Mouse (Mus musculus): ENCODE data around the gene Evi5.
A peak's percentile ranks its signal among the peaks of the same experiment; 100 is the strongest.
"Not testable (repeated sequence)": the region's sequence is repeated elsewhere in the genome, so short reads cannot be mapped to it uniquely, and the experiment has no call there.

The Evi5 gene

DNA sequence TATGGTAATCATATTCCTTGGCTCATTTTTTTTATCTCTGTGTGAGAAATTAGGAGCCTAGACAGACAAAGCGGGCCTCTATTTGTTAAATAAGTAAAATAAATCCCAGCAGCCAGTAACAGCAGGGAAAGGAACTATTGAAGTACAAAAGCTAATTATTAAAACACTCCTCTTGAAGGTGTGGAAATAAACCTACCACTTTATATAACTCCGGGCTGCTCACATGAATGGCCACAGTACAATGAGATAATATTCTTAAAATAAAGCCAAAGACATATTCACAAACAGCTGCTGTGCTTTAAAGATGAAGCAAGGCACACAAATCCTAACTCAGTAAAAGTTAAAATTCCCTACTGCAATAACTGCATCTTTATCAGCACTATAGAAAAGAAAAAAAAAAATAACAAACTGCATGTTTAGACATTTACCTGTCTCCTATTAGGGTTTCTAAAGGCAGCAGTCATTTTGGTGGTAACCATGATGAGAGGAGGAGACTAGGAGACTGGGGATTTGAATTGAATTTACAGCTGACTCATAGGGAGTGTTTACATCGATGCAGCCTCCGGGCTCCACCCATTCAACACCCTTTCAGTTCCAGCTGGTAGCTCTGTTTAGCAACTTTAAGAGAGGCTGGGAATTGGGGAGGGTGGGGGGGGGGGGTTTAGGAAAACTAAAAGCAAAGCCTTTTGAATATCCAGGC is at the start of gene Evi5:
Gene Evi5 (minus strand): TSS at position 547 of the 700 bp plus-strand sequence.
- DNase-seq (ENCODE audit: extremely low spot score, low spot score) = no peak

DNA sequence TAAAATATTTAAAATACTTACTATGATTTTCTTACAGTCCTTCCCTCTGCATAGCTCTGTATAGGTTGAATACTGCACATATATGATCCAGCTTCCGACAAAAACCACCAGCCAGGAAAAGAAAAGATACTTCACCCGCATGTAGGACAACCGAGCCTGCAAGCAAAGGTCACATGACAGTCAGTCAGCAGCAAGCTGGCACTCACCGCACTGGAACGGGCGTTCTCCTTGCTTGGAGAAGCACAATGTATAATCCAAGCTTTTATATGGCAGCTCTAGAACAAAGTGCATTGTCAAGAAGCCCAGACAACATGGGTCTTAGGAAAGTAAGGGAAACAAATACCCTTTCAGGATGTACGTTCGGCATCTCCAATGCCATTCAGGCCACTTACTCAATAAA is 49.7 kb upstream of the Evi5 start:
- DNase-seq (ENCODE audit: extremely low spot score, low spot score) = no peak

DNA sequence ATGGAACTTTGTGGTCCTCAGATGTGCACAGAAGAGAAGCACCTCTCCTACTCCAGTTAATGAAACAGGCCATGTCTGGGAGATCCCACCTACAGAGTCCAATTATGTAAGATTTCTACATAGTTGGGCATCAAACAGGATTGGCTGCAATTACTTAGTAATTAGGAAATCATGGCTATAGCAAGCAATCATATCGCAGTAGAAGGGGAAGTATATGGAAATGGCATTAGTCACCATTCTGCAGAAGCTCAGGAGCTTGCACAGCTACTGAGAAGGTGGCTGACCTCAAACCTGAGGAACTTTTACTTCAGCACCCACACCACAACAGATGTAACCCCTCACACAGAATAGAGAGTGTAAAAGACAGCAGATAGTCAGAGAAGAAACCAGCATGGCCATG is 47.9 kb upstream of the Evi5 start:
- DNase-seq (ENCODE audit: extremely low spot score, low spot score) = no peak

DNA sequence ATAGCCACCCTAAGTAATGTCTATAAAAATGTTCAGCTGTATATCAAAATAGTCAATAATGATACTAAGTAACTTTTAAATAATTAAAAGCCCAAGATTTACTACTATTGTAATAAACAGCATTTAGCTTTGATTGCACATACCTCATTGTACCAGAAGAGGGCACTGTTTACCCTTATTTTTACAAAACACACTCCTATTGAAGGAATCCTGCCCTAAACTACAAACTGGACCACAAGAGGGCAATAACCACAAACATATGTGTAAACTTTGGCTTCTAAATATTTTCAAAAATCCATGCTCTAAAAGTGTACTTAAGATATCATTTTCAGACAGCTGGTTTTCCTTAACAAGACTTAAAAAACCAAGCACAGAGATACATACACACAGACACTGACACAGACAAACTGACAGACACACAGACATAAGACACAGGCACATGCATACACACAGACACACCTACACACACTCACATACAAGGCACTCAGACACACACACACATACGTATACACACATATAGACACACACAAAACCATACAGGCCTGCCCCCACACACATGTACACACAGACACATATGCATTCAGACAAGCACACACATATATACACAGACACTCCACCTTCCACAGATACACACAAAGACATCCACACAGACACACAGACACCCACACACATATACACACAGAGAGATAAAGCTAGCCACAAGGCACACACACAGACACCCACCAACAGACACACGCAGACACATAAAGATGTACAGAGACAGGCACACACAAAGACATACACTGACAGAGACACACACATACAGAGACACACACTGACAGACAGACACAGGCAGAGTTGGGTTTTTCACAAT is 46.7 kb upstream of the Evi5 start:
- DNase-seq (ENCODE audit: extremely low spot score, low spot score) = no peak

DNA sequence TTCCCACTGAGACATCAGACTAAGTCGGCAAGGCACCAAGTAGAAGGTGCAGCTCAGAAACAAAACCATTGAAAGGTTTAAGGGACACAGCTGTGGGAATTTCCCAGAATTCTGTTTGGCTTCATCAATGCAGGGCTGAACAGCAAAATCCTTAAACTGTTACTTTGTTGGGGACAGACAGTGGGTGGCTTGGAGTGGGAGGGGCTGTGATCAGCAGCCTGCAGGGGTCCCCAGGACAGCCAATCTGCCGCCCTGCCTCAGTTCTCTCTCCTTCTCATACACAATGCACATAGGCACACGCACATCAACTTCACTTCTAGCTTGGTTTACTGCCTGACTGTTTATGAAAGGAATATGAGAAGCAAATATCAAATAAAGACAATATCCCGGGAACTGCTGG is 40.4 kb upstream of the Evi5 start:
- no peak for DNase-seq (ENCODE audit: extremely low spot score, low spot score)

DNA sequence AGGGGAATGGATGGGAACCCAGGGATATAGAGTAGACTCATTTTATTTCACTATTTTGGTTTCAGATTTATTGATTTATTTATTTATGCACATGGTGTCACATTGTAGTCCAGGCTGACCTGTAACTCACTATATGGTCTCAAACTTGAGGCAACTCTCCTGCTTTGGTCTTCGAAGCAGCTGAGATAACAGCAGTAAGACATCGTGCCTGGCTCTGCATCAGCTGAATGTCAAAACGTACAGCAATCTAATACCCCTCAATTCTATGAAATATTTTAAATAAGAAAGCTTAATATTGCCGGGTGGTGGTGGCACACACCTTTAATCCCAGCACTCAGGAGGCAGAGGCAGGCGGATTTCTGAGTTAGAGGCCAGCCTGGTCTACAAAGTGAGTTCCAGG is 36.1 kb upstream of the Evi5 start:
- no peak for DNase-seq (ENCODE audit: extremely low spot score, low spot score)

DNA sequence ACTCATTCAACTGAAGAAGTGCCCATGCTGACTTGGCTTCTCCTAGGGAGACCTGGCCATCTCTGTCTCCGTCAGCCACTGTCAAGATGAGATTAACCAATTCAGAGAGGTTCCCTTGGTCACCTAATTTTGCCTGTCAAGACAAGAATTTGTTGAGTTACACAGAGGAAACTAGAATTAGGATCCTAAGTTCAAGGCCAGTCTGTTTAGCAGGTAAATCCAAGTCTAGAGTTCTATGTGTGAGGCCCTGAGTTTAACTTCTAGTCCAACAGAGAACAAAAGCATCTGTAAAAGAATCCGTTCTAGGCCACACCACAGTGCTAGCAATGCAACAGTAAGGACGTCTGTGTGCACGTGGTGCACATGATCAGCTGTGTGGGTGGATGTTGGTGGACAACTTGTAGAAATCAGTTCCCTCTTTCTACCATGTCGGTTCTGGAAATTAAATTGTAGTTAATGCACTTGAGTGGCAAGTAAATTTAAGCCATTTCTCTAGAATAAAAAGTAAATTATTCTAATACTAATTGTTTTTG is 35.2 kb upstream of the Evi5 start:
- DNase-seq (ENCODE audit: extremely low spot score, low spot score) = no peak

DNA sequence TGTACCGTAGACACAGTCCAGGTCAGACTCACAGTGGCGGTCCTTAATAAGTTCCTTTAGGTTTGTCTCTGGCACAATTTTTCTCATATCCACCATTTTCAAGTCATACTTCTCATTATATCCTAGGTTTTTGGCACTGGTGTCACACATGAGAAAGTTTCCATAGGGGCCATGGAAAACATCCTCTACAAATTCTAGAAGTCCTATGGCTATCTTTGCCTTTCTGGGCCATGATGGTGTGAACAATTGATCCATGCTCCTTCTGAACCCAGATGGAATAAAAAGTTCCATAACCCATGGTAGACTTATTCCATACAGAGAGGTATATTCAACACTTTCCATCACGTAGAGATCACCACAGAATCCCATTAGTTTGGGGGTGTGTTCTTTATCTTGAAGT is 34.8 kb upstream of the Evi5 start:
- no peak for DNase-seq (ENCODE audit: extremely low spot score, low spot score)

DNA sequence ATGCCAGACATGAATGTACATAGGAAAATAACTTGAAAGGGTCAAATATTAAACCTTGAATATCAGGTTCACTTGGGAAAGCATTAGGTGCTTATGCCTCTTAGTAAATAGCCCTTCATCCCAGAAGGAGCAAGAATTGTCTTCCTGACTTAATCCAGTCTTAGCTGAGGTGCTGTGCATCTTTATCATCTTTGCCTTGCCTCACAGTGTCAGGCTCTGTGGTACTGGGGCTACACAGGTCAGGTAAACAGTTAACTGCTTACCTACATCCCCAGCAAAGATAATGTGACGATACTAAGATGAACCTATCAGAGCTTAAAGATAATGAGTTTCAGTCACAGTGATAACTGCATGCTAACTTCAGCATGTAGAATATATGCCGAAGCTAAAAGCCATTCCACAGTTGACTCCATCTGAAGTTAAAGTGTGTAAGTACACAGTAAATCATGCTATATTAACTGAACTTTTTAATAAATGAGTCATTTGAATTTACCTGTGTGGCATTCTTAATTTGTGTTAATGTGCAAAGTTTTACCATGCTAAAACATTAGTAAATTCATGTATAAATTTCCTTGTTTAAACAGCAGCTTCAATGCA is 33.7 kb upstream of the Evi5 start:
- DNase-seq (ENCODE audit: extremely low spot score, low spot score) = no peak

DNA sequence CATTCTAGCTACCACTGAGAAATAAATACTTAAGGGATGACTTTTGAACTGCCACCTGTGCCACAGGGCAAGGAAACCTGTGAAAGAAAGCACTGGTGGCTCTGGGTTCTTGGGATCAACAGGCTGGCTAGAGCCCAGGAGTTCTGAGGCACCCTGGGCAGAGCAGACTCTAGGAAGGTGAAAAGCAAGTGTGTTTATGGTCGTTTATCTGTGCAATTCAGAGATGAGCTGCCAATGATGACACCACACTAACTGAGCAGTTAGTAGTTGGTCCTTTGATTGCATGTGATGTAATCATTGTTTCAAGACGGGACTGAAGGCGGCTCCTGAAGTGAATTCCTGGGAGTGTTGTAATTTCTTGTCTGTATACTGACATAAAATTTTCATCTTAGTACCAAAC is 29.4 kb upstream of the Evi5 start:
- no peak for DNase-seq (ENCODE audit: extremely low spot score, low spot score)

DNA sequence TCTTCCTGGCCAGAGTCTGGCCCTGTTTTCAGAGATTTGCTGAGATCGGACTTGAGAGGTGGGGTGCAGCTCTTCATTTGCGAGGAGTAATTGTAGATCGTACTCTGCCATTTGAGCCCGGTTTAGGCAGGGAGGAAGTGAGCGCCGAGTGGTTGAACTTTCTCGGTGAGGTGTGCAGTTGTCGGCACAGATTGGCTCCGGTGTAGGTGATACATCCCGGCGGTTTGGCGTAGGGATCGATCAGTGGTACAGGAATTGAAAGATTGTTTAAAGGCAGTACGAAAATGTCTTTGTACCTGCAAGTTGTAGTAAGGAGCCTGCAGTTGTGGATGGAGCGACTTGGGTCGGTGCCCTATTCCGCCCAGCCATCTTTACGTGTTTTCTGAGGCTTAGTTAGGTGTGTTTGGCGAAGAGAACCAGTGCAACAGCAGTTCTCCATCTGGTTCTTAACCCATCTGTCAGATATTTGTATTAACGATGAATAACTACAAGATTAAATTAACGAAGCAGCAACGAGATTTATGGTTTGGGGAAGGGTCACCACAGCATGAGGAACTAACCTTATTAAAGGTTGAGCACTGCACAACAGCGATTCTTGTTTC is 26.2 kb upstream of the Evi5 start:
- DNase-seq (ENCODE audit: extremely low spot score, low spot score) = no peak

DNA sequence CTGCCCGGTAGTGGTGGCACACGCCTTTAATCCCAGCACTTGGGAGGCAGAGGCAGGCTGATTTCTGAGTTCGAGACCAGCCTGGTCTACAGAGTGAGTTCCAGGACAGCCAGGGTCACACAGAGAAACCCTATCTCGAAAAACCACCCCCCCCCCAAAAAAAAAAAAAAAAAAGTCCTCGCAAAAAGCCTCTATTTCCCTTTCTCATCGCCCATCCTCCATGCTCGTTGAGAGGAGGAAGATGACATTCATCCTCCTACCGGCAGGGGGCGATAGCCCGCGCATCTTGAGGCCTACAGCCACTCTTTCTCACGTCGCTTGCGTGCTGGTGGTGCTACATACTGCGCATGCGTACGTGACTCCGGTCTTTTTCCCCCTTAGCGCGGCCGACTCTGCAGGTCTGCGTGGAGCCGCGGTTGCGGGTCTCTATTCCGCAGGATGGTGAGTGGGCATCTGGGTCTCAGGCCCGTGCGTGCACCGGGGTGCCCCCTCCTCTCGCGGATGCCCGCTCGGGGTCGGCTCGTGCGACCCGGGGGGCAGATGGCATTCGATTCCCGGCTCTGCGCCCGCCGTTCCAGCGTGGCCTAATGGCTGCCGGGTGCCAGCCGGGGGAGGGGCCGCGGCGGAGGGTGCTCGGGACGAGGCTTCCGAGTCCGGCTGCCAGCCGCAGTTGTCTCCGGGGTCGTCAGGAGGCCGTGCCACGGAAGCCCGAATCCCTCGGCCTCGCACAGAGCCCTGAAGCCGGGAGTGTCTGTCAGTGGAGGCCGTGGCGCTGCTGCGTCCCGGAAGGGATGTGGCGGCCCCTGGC is 25.5 kb upstream of the Evi5 start, which contains the start of gene Rpl5:
Gene Rpl5 (plus strand): TSS at position 297 of the 808 bp plus-strand sequence.
- peak; percentile 96 for DNase-seq (ENCODE audit: extremely low spot score, low spot score)

DNA sequence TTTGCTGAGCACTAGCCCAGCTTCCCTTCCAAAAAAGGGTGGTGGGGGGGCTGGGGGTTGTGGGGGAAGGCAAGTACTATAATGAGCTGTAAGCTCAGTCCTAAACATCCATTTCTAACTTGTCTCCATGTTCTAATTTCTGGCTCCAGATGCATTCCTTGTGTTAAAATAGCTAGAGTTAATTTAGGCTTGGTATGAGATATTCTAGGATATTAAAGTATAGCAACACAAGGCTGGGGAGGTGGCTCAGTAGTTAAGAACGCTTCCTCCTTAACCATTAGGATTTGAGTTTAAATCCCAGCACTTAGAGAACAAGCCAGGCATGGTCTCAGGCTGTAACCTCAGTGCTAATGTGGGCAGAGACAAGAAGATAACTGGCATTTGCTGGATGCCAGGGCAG is 21.4 kb upstream of the Evi5 start:
- no peak for DNase-seq (ENCODE audit: extremely low spot score, low spot score)

DNA sequence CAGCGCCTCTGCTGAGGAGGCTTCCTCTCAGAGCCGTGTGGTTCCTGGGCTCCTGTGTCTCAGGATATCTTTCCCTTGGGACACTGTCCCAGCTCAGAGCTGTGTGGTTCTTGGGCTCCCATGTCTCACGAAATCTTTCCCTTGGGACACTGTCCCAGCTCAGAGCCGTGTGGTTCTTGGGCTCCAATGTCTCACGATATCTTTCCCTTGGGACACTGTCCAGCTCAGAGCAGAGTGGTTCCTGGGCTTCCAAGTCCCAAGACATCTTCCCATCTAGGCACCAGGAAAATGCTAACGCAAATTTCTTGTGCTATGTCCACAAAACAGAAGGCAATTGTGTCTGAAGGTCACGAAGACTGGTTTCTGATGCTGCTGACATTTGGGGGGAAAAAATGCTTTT is 19.8 kb upstream of the Evi5 start:
- no peak for DNase-seq (ENCODE audit: extremely low spot score, low spot score)

DNA sequence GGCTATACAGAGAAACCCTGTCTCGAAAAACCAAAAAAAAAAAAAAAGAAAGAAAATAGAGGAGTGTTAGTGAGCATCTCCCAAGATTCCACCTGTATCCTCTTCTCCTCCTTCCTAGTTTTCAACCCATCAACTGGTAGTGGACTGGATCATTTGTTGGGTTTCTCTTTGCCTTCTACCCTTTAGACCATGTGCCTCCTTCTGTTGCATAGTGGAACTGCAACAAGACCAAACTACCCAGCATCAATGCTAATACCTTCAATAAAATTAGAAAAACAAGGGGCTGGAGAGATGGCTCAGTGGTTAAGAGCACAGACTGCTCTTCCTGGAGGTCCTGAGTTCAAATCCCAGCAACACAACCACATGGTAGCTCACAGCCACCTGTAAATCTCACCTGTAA is 16.6 kb upstream of the Evi5 start:
- not testable (repeated sequence) for DNase-seq (ENCODE audit: extremely low spot score, low spot score)

DNA sequence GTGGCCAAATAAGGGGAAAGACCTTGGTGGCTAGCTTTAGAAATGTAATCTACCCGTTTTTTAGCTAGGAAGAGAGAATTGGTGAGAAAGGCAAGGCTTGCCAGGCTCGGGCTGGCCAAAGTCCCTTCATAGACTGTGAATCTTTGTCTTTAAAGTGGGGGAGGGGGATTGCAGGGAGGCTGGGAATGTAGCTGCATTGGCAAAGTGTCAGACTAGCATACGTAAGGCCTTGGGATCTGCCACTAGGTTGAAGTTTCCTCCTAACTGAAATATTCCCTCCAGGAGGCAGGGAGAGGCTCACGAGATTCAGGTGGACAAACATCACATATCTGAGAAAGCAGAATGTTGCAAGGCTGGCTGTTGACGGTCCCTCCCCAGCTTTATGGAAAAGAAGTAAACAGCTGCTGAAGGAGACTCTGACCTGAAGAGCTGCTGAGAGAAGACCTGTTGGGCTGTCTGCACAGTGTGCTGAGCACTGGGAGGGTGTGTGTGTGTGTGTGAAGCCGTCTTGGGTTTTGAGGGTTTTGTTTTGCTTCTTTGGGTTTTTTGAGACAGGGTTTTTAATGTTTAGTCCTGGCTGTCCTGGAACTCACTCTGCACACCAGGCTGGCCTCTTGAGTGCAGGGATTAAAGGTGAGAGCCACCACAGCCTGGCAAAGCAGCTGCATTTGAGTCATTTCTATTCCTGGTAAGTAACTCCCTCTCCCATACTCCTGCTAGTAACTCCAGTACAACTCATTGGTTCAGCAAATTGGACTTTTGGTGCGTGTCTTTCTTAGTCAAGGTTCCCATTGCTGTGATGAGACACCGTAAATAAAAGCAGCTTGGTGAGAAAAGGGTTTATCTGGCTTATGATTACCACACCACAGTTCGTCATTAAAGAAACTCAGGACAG is 15.3 kb upstream of the Evi5 start:
- no peak for DNase-seq (ENCODE audit: extremely low spot score, low spot score)

DNA sequence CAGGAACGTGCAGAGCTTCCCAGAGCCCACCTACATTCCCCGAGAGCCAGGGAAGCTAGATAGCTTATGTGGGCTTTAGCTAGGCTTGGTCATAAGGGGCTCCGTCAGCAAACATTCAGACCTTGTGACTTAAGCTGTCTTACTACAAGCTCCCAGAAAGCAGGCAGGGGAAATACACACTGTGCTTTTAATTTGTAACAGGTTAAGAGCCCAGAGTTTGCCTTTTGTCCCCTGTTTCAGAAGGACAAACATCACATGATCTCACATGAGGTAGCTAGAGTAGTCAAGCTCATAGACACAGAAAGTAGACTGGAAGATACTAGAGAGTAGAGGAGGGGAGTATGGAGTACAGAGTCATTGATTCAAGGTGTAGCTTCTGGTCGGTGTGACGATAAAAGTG is 5.8 kb upstream of the Evi5 start:
- DNase-seq (ENCODE audit: extremely low spot score, low spot score) = no peak

DNA sequence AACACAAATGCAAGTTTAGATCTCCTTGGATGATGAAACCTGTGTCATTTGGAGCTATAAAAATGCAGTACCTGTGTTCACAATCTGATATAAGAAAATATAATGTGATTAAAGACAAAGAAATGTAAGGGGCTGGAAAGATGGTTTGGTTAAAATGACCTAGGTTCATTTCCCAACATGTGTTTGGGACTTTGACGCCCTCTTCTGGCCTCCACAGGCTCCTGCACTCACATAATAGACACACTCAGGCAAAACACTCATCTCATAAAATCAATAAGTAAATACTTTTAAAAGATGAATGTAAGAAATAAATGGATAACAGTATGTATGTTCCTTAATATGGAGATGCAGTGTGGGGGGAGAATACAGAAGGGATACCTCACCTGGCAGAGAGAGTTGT is 2.1 kb upstream of the Evi5 start:
- no peak for DNase-seq (ENCODE audit: extremely low spot score, low spot score)

DNA sequence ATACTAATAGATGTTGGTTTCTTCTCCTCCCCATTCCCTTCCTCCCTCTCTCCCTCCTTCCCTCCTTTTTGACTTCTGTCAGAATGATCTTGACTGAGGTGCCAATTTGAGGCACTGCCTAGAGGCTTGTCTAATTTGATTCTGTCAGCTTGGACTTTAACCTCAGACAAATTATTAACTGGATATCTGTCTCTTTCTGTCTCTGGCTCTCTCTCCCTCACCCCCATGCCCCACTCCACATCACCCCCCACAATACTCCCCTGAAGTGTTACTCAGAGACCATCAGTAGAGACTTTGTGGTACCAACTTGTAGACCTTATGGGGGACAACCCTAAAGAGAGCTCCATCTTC is 329 bp upstream of the Evi5 start:
- no peak for DNase-seq (ENCODE audit: extremely low spot score, low spot score)

DNA sequence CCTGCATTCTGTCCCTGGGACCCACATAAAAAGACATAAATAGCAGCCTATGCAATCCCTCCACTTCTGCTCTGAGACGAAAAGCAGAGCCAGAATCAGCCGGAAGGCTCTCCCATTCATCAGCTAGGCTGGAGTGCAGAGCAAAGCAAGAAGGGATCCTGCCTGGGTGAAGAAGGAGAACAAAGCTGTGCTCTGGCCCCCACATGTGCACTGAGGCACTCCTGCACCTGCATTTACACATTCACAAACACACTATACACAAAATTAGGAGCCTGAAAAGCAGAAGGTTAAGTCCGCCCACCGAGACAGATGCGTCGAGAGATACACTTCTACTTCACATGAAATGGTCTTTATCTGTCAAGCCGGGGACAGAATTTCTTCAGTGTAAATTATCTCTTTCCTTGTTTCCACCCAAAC is 1.0 kb downstream of the Evi5 start:
- no peak for DNase-seq (ENCODE audit: extremely low spot score, low spot score)

All from neural tube, embryonic 10.5 days (tissue).